Mouse (Mus musculus) hematopoietic multipotent progenitor cell, adult 10-12 weeks (in vitro differentiated cells): ENCODE measurements around the gene Dcdc2a. TPM values are rescaled to one million over a fixed set of nuclear protein-coding genes. Genes with fewer than 3 reads are reported as not detected.

Experiments
- polyA plus RNA-seq: library from polyadenylated mRNA; stranded (reverse); fragments of >175 nt; gene quantifications from 2 replicates; pipeline ENCODE4 v1.2.3, GENCODE M21; 2012; ENCODE audit warnings: low replicate concordance

The Dcdc2a gene
- not detected in 2 replicates for polyA plus RNA-seq

DNA sequence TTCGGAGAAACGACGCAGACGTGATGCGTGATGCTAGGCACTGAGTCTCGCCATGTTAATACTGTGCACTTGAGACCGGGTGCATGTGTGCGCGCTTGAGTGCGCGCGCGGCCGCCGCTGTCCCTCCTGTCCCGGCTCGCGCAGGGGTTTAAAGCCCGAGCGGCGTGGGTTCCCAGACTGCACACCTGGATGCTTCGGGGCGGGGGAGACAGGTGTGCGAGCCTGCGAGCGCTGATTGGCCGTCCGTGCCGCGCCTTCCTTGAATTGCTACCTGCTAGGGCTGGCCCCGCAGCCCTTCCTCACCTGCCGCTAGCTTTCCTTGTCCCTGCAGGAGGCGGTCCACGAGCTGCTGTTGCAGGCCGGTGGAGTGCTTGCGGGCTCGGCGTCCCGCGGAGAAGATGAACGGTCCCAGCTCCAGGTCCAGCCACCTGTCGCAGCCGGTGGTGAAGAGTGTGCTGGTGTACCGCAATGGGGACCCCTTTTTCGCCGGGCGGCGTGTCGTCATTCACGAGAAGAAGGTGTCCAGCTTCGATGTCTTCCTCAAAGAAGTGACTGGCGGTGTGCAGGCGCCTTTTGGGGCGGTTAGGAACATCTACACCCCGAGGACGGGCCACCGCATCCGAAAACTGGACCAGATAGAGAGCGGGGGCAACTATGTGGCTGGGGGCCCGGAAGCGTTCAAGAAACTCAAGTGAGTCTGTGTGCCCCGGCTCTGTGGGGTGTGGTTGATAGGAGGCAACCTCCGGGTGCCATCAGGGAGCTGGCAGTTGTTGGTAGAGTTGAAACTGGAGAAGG lies at the start of gene Dcdc2a:
Dcdc2a (plus strand) TSS at position 132 of the 795 bp plus-strand sequence.

DNA sequence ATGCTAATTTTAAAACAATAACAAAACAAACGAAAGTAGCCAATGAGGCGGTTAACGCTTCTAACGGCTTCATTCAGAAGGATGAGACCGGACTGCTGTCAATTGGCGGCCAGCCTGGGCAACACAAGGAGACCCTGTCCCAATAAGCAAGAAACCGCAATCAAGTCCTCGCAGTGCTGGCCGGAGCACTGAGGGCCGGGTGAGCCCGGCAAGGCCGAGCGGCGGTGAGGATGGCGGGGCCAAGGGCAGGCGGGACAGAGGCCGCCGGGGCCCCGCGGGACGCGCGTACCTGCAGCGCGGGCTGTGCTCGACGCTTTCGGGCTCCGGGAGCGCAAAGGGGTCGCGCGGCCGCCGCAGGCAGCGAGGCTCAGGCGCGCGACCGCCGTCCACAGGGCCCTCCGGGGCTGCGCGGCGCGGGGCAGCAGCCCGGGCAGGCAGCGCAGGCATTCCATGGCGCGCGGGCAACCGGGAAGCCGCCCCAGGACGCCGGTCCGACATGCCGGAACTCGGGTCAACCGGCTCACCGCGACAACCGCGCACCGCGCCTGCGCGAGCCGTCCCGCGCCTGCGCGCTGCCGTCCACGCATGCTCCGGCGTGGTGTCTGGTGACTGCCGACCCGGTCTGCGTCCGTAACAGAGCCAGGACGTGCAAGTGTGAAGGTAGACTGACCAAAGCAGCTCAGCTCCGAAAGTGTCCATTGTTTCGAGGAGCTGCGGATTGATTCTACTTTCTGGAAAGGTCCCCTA lies 35.8 kb upstream of the Dcdc2a start, which contains the start of gene Mrs2:
Mrs2 (minus strand) TSS at position 587 of the 747 bp plus-strand sequence.

Other genes starting within 250 kb of the Dcdc2a start
- gene Acot13, start 224.5 kb upstream of the Dcdc2a start, polyA plus RNA-seq, result 23.5 and 41.8 TPM in 2 replicates
- gene Tdp2, start 224.3 kb upstream of the Dcdc2a start, polyA plus RNA-seq, result 20.4 and 29.7 TPM in 2 replicates
- 0.02 TPM in 1 of 2 replicates, not detected in the other for gene D130043K22Rik, start 210.9 kb upstream of the Dcdc2a start, polyA plus RNA-seq
- gene Aldh5a1, start 118.3 kb upstream of the Dcdc2a start, polyA plus RNA-seq, result 0.37 and 0.79 TPM in 2 replicates
- gene Gpld1, start 112.9 kb upstream of the Dcdc2a start, polyA plus RNA-seq, result 0.04 TPM in 1 of 2 replicates, not detected in the other
- 6.7 and 6.9 TPM in 2 replicates for gene Mrs2, start 35.6 kb upstream of the Dcdc2a start, polyA plus RNA-seq
- gene Nrsn1, start 214.5 kb downstream of the Dcdc2a start, polyA plus RNA-seq, result not detected in 2 replicates